Mouse (Mus musculus): ENCODE measurements around the gene Gm5799. TPM values are rescaled to one million over a fixed set of nuclear protein-coding genes. Genes with fewer than 3 reads are reported as not detected.
"Not testable (repeated sequence)": the region's sequence is repeated elsewhere in the genome, so short reads cannot be mapped to it uniquely, and the experiment has no call there.

Gene Gm5799
- not detected in 2 replicates for polyA plus RNA-seq (2015; fragmentation: Nextera tagmentation; extraction: Ambion mirVana)

- not testable (repeated sequence) for ATAC-seq; H3K27ac ChIP-seq; H3K4me3 ChIP-seq (replicated peaks); H3K4me1 ChIP-seq (replicated peaks); H3K36me3 ChIP-seq; H3K4me2 ChIP-seq (replicated peaks); H3K27me3 ChIP-seq (replicated peaks); H3K9me3 ChIP-seq; H3K9ac ChIP-seq
- WGBS: 92% methylated on average over 2 of the region's 2 CpGs
Observed at GRCm38 (mm10) chr14:43543276-43543675, at the start of gene Gm5799. Gene Gm5799, plus strand, starts transcription at chr14:43543576.

- WGBS: 42% methylated on average over 14 of the region's 15 CpGs
- H3K4me2 ChIP-seq (replicated peaks); H3K9ac ChIP-seq; H3K36me3 ChIP-seq; ATAC-seq; H3K4me1 ChIP-seq (replicated peaks); H3K9me3 ChIP-seq; H3K27ac ChIP-seq; H3K4me3 ChIP-seq (replicated peaks); H3K27me3 ChIP-seq (replicated peaks): not testable (repeated sequence)
Observed at GRCm38 (mm10) chr14:43531052-43532010, 12.0 kb upstream of the Gm5799 start.

- no CpG with 5 or more reads among the region's 6 CpGs for WGBS
- not testable (repeated sequence) for H3K9ac ChIP-seq; H3K27me3 ChIP-seq (replicated peaks); H3K27ac ChIP-seq; ATAC-seq; H3K9me3 ChIP-seq; H3K4me3 ChIP-seq (replicated peaks); H3K4me2 ChIP-seq (replicated peaks); H3K36me3 ChIP-seq; H3K4me1 ChIP-seq (replicated peaks)
Observed at GRCm38 (mm10) chr14:43532011-43532383, 11.4 kb upstream of the Gm5799 start.

- WGBS: 61% methylated on average over 4 of the region's 6 CpGs
- H3K9ac ChIP-seq; H3K27ac ChIP-seq; H3K27me3 ChIP-seq (replicated peaks); H3K36me3 ChIP-seq; H3K4me3 ChIP-seq (replicated peaks); ATAC-seq; H3K4me1 ChIP-seq (replicated peaks); H3K4me2 ChIP-seq (replicated peaks); H3K9me3 ChIP-seq: not testable (repeated sequence)
Observed at GRCm38 (mm10) chr14:43532387-43532786, 11.0 kb upstream of the Gm5799 start.

GRCm38 (mm10) chr14:43538144-43538543, 5.2 kb upstream of the Gm5799 start:
- not testable (repeated sequence) for ATAC-seq, H3K9me3 ChIP-seq
- 73% methylated on average over 2 of the region's 2 CpGs for WGBS

GRCm38 (mm10) chr14:43546281-43546680, 2.9 kb downstream of the Gm5799 start:
- ATAC-seq; H3K27ac ChIP-seq; H3K9ac ChIP-seq; H3K9me3 ChIP-seq; H3K4me1 ChIP-seq (replicated peaks); H3K4me2 ChIP-seq (replicated peaks); H3K4me3 ChIP-seq (replicated peaks); H3K36me3 ChIP-seq; H3K27me3 ChIP-seq (replicated peaks): not testable (repeated sequence)

More at GRCm38 (mm10) chr14:43538144-43538543, 5.2 kb upstream of the Gm5799 start:
- H3K4me3 ChIP-seq (replicated peaks); H3K27me3 ChIP-seq (replicated peaks); H3K9ac ChIP-seq; H3K36me3 ChIP-seq; H3K27ac ChIP-seq; H3K4me1 ChIP-seq (replicated peaks); H3K4me2 ChIP-seq (replicated peaks): not testable (repeated sequence)

- H3K9me3 ChIP-seq; ATAC-seq; H3K9ac ChIP-seq; H3K4me3 ChIP-seq (replicated peaks); H3K36me3 ChIP-seq; H3K27me3 ChIP-seq (replicated peaks); H3K4me1 ChIP-seq (replicated peaks); H3K27ac ChIP-seq; H3K4me2 ChIP-seq (replicated peaks): not testable (repeated sequence)
- 89% methylated on average over 2 of the region's 2 CpGs for WGBS
Observed at GRCm38 (mm10) chr14:43552271-43552670, 8.9 kb downstream of the Gm5799 start.

- H3K27me3 ChIP-seq (replicated peaks); H3K4me1 ChIP-seq (replicated peaks); H3K9me3 ChIP-seq; H3K36me3 ChIP-seq; H3K4me3 ChIP-seq (replicated peaks); ATAC-seq; H3K9ac ChIP-seq; H3K4me2 ChIP-seq (replicated peaks); H3K27ac ChIP-seq: not testable (repeated sequence)
- WGBS: 85% methylated on average over 4 of the region's 4 CpGs
Observed at GRCm38 (mm10) chr14:43577969-43578368, 34.6 kb downstream of the Gm5799 start.

GRCm38 (mm10) chr14:43579046-43579445, 35.7 kb downstream of the Gm5799 start, which contains the start of gene Gm17654:
Gene Gm17654, minus strand, starts transcription at chr14:43579146.
- not testable (repeated sequence) for H3K4me3 ChIP-seq (replicated peaks); H3K9ac ChIP-seq; H3K27ac ChIP-seq; H3K9me3 ChIP-seq; ATAC-seq; H3K4me2 ChIP-seq (replicated peaks); H3K36me3 ChIP-seq; H3K4me1 ChIP-seq (replicated peaks); H3K27me3 ChIP-seq (replicated peaks)
- WGBS: 82% methylated on average over 1 of the region's 2 CpGs

Other genes with a start within 250 kb of the Gm5799 start
- gene Gm8127, start 249.7 kb upstream of the Gm5799 start, polyA plus RNA-seq (2015; fragmentation: Nextera tagmentation; extraction: Ambion mirVana): not detected in 2 replicates
- gene 1700001F09Rik, start 195.8 kb upstream of the Gm5799 start, polyA plus RNA-seq (2015; fragmentation: Nextera tagmentation; extraction: Ambion mirVana): not detected in 2 replicates
- gene Gm8138, start 127.2 kb upstream of the Gm5799 start, polyA plus RNA-seq (2015; fragmentation: Nextera tagmentation; extraction: Ambion mirVana): not detected in 2 replicates
- not detected in 2 replicates for gene Gm17654, start 35.6 kb downstream of the Gm5799 start, polyA plus RNA-seq (2015; fragmentation: Nextera tagmentation; extraction: Ambion mirVana)
- gene Gm10375, start 64.4 kb downstream of the Gm5799 start, polyA plus RNA-seq (2015; fragmentation: Nextera tagmentation; extraction: Ambion mirVana): not detected in 2 replicates
- gene Gm8165, start 133.6 kb downstream of the Gm5799 start, polyA plus RNA-seq (2015; fragmentation: Nextera tagmentation; extraction: Ambion mirVana): not detected in 2 replicates
- 0.66 and 0.96 TPM in 2 replicates for gene Gm7324, start 154.3 kb downstream of the Gm5799 start, polyA plus RNA-seq (2015; fragmentation: Nextera tagmentation; extraction: Ambion mirVana)
- gene Gm16506, start 183.9 kb downstream of the Gm5799 start, polyA plus RNA-seq (2015; fragmentation: Nextera tagmentation; extraction: Ambion mirVana): not detected in 2 replicates
- not detected in 2 replicates for gene Gm6526, start 204.3 kb downstream of the Gm5799 start, polyA plus RNA-seq (2015; fragmentation: Nextera tagmentation; extraction: Ambion mirVana)
- not detected in 2 replicates for gene Gm8180, start 241.2 kb downstream of the Gm5799 start, polyA plus RNA-seq (2015; fragmentation: Nextera tagmentation; extraction: Ambion mirVana)

Measured in intestine, embryonic 15.5 days (tissue).